Mouse (Mus musculus): ENCODE results near the gene Tnk2. TPM values are rescaled to one million over a fixed set of nuclear protein-coding genes. Genes with fewer than 3 reads are reported as not detected.

The Tnk2 gene
- polyA plus RNA-seq, 1 experiment = 105 TPM

DNA sequence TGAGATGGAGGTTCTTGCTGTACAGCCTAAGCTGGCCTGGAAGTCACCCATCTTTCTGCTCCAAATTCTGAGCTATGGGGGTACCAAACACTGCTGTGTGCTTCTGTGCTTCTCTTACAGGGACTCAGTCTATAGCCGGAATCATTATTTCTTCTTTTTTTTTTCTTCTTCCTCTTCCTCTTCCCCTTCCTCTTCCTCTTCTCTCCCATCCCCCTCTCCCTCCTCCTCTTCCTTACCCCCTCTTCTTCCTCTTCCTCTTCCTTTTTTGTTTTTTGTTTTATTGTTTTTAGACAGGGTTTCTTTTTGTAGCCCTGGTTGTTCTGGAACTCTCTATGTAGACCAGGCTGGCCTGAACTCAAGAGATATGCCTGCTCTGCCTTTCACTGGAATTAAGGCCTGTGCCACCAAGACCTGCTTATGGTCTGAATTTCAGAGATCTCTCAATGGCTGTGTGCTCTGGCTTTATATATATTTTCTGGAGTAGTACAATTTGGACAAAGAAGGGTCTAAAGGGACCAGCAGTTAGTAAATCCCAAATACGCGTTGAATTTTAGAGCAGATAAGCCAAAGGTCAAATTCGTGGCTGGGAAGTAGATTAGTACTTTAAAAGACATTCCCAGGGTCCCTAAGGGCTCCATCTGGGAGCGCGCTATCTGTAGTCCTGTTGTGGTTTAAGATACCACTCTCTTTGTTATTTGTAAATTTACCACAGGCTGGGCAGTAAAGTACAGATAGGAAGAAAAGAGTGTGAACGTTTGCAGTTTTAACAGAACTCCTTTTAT, 35.9 kb upstream of the Tnk2 start:
- Histone ChIP-seq H3K4me3 (replicated peaks; ENCODE audit: control insufficient read depth, low read depth, low read length) (no peak overlapping the region), H3K27ac (ENCODE audit: control insufficient read depth, insufficient read depth, low read depth, low read length, poor library complexity) (no peak overlapping the region), H3K4me1 (ENCODE audit: control insufficient read depth, insufficient read depth, low read length) (no peaks in the 10 kb centered on the region; the same call in 1 of the 2 replicates)
- TF ChIP-seq POLR2A (IDR thresholded peaks at IDR 0.05; ENCODE audit: borderline replicate concordance, control insufficient read depth, low read depth, low read length) (no peak), CTCF (IDR thresholded peaks at IDR 0.05; ENCODE audit: control insufficient read depth, insufficient read depth, low read length) (no peak)
- WGBS = 52% methylated on average over 7 of the region's 7 CpGs

DNA sequence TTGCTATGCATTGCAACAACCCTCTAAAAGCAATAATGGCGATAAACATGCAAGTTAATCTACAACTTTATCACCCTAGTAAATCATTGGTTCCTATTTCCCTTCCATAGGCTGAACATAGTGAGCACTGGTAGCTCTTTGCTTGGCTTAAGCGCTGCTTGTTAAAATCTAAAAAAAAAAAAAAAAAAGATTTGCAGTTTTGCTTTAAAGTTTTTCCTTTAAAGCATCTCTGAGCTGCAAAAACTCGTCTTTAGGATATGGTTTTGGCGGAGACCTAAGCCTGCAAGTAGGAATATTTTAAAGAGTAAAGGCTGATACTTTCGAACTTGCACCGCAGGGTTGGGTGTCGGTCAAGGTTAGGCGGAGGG, 35.3 kb upstream of the Tnk2 start:
- TF ChIP-seq CTCF (IDR thresholded peaks at IDR 0.05; ENCODE audit: control insufficient read depth, insufficient read depth, low read length) (no peak), POLR2A (IDR thresholded peaks at IDR 0.05; ENCODE audit: borderline replicate concordance, control insufficient read depth, low read depth, low read length) (no peak)
- no peaks in the 10 kb centered on the region; the same call in 1 of the 2 replicates for H3K4me1 ChIP-seq (ENCODE audit: control insufficient read depth, insufficient read depth, low read length)
- WGBS = 4% methylated on average over 8 of the region's 8 CpGs
- H3K27ac ChIP-seq (ENCODE audit: control insufficient read depth, insufficient read depth, low read depth, low read length, poor library complexity) = peak overlapping the region; percentile 76
- peak overlapping the region; percentile 85 for H3K4me3 ChIP-seq (replicated peaks; ENCODE audit: control insufficient read depth, low read depth, low read length)

DNA sequence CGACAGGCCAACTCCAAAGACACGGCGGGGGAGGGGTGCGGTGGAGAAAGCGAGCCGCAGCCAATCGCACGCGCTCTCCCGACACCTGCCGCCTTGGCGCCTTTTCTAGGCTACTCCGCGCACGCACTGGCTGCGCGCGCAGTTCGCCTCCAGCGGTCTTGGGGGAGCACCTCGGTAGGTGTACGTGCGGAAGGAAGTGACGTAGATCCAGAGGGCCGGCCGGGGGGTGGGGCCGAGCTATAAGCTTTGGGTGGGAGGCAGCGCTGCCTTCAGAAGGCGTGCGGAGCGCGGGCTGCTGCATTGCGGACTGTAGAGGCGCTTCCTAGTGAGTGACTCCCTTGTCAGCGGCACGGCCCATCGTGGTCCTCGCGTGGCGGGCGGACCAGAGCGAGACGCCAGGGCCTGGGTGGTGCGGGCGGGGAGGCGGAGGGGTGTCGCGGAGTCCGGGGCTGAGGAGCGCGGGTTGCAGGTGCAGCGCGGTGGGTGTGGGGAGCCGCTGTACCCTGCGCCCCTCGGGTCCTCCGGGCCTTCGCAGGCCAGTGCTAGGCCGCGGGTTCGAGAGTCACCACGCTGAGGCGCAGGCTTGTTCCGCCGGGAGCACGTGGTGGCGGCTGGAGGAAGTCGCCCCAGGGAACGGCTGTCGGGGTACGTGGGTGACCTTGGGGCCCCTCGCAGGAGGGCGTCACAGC, 34.8 kb upstream of the Tnk2 start, which contains the start of gene Tfrc:
Gene Tfrc (plus strand): TSS at position 209 of the 689 bp plus-strand sequence.
- Histone ChIP-seq H3K4me1 (ENCODE audit: control insufficient read depth, insufficient read depth, low read length) (no peaks in the 10 kb centered on the region; the same call in 1 of the 2 replicates), H3K4me3 (replicated peaks; ENCODE audit: control insufficient read depth, low read depth, low read length) (peak within 1 kb of the TSS; percentile 85), H3K27ac (ENCODE audit: control insufficient read depth, insufficient read depth, low read depth, low read length, poor library complexity) (peak within 1 kb of the TSS; percentile 76)
- TF ChIP-seq POLR2A (IDR thresholded peaks at IDR 0.05; ENCODE audit: borderline replicate concordance, control insufficient read depth, low read depth, low read length) (peak; percentile 100), CTCF (IDR thresholded peaks at IDR 0.05; ENCODE audit: control insufficient read depth, insufficient read depth, low read length) (no peak)
- WGBS = under 1% methylated on average over 73 of the region's 73 CpGs

DNA sequence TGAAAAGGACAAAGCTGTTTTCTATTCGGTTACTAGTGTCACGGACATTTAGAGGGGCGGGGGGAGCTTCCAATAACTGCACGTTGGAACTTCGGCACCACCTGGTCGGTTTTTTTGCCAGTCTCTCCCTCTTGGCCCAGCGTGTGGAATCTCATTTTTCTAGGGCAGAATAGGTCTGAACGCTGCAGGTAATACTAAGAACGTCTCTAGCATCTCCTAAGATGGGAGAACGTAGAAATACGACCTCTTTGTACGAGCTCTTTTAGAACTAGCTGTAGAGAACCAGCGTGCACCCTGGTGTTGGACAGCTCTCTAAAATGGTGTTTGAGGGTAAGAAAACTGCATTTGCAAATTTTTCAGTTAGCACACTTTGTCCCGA, 34.3 kb upstream of the Tnk2 start:
- H3K4me3 ChIP-seq (replicated peaks; ENCODE audit: control insufficient read depth, low read depth, low read length) = peak overlapping the region; percentile 85
- no peaks in the 10 kb centered on the region; the same call in 1 of the 2 replicates for H3K4me1 ChIP-seq (ENCODE audit: control insufficient read depth, insufficient read depth, low read length)
- under 1% methylated on average over 14 of the region's 14 CpGs for WGBS
- peak overlapping the region; percentile 76 for H3K27ac ChIP-seq (ENCODE audit: control insufficient read depth, insufficient read depth, low read depth, low read length, poor library complexity)
- TF ChIP-seq POLR2A (IDR thresholded peaks at IDR 0.05; ENCODE audit: borderline replicate concordance, control insufficient read depth, low read depth, low read length) = no peak
- no peak for TF ChIP-seq CTCF (IDR thresholded peaks at IDR 0.05; ENCODE audit: control insufficient read depth, insufficient read depth, low read length)

DNA sequence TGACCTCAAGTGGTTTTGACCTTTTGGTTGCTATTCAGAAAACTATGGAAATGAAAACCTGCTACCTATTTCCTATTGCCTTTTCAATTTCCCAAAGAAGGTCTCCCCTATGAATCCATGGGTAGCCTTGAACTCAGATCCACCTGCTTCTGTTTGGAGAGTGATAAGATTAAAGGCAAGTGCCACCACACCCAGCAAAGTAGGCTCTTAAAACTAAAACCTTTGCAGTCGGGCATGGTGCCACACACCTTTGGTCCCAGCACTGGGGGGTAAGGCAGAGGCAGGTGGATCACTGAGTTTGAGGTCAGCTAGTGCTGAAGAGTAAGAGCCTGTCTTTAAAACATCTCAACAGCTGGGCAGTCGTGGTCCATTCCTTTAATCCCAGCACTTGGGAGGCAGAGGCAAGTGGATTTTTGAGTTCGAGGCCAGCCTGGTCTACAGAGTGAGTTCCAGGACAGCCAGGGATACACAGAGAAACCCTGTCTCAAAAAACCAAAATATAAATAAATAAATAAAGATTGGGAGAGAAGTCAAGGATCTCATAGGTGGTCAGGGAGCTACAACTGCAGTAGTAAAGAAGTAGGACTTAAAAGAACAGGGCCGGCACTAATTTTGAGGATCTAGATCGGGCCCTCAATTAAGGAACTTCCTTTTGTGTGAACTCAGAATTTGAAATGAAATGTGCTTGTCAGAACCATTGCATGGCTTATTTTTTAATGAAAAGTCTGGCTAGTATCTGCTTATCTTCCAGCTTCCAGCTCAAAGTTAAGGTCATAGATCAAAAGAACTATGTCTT, 33.0 kb upstream of the Tnk2 start:
- Histone ChIP-seq H3K27ac (ENCODE audit: control insufficient read depth, insufficient read depth, low read depth, low read length, poor library complexity) (peak overlapping the region; percentile 70), H3K4me3 (replicated peaks; ENCODE audit: control insufficient read depth, low read depth, low read length) (peak overlapping the region; percentile 73), H3K4me1 (ENCODE audit: control insufficient read depth, insufficient read depth, low read length) (no peaks in the 10 kb centered on the region; the same call in 1 of the 2 replicates)
- 19% methylated on average over 5 of the region's 5 CpGs for WGBS
- TF ChIP-seq CTCF (IDR thresholded peaks at IDR 0.05; ENCODE audit: control insufficient read depth, insufficient read depth, low read length) = no peak
- no peak for TF ChIP-seq POLR2A (IDR thresholded peaks at IDR 0.05; ENCODE audit: borderline replicate concordance, control insufficient read depth, low read depth, low read length)

DNA sequence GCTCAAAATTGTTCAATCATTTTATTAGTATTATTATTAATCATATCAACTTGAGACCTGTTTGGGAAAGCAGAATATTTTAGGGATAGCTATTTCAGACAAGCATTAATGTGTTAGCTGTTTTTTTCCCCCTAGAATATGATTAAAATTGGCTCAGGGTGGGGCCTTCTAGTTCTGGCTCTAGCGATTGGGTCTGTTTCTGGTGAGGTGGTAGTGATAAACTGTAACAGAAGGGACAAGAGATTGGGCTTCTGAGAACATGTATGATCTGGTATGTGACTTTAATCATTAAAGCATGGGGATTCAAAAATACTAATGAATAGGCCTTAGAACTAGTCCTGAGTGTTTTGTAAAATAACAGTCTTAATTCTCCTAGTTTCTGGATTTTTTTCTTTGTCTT, 31.6 kb upstream of the Tnk2 start:
- TF ChIP-seq POLR2A (IDR thresholded peaks at IDR 0.05; ENCODE audit: borderline replicate concordance, control insufficient read depth, low read depth, low read length) = no peak
- TF ChIP-seq CTCF (IDR thresholded peaks at IDR 0.05; ENCODE audit: control insufficient read depth, insufficient read depth, low read length) = no peak
- no peaks in the 10 kb centered on the region; the same call in 1 of the 2 replicates for H3K4me1 ChIP-seq (ENCODE audit: control insufficient read depth, insufficient read depth, low read length)
- H3K27ac ChIP-seq (ENCODE audit: control insufficient read depth, insufficient read depth, low read depth, low read length, poor library complexity) = no peak overlapping the region
- H3K4me3 ChIP-seq (replicated peaks; ENCODE audit: control insufficient read depth, low read depth, low read length) = peak overlapping the region; percentile 42
- 43% methylated on average over 1 of the region's 1 CpGs for WGBS

DNA sequence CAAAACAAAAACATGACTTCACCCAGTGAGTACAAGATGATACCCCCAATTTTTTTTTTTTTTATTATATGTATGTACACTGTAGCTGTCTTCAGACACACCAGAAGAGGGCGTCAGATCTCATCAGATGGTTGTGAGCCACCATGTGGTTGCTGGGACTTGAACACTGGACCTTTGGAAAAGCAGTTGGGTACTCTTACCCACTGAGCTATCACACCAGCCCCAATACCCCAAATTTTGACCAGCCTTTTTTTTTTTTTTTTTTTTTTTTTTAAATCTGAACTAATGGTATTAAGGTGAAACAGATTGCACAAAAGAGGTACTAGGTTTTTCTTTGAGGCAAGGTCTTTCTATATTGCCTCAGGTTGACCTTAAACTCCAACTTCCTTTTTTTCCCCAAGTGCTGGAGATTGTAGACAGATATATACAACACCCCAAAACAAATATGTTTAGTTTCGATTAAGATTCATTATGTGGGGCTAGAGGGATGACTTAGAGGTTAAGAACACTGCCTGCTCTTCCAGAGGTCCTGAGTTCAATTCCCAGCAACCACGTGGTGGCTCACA, 30.3 kb upstream of the Tnk2 start:
- H3K4me3 ChIP-seq (replicated peaks; ENCODE audit: control insufficient read depth, low read depth, low read length) = no peak overlapping the region
- H3K27ac ChIP-seq (ENCODE audit: control insufficient read depth, insufficient read depth, low read depth, low read length, poor library complexity) = no peak overlapping the region
- WGBS = 44% methylated on average over 3 of the region's 3 CpGs
- H3K4me1 ChIP-seq (ENCODE audit: control insufficient read depth, insufficient read depth, low read length) = no peaks in the 10 kb centered on the region; the same call in 1 of the 2 replicates
- TF ChIP-seq POLR2A (IDR thresholded peaks at IDR 0.05; ENCODE audit: borderline replicate concordance, control insufficient read depth, low read depth, low read length) = no peak
- no peak for TF ChIP-seq CTCF (IDR thresholded peaks at IDR 0.05; ENCODE audit: control insufficient read depth, insufficient read depth, low read length)

Measured in bone marrow, adult 2 months (tissue).